Mouse (Mus musculus): ENCODE results near the gene Fsip1.
A peak's percentile ranks its signal among the peaks of the same experiment; 100 is the strongest.

The Fsip1 gene

DNA sequence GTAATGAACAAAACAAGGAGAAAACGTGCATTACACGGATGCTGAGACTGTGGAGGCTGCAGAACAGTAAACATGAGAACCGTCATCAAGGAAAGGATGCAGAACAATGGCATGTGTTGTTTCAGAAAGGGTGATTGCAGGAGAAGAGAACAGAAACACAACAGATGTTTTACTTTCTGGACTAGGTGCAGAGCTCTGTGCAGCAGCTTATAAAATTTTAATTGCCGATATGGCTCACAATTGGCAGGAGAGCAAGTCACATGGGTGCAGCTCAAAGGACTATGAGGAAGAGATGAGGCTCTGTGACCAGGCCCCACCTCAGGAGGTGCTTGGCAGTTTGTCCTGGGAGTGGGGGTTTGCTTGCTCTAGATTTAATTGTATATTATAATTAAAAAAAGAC is 157.7 kb downstream of the Fsip1 start:
- DNase-seq (ENCODE audit: low spot score in 2 of 2) = no peak

- DNase-seq (ENCODE audit: low spot score in 2 of 2) = no peak
Observed at GRCm38 (mm10) chr2:118091226-118091625, 165.5 kb downstream of the Fsip1 start.

DNA sequence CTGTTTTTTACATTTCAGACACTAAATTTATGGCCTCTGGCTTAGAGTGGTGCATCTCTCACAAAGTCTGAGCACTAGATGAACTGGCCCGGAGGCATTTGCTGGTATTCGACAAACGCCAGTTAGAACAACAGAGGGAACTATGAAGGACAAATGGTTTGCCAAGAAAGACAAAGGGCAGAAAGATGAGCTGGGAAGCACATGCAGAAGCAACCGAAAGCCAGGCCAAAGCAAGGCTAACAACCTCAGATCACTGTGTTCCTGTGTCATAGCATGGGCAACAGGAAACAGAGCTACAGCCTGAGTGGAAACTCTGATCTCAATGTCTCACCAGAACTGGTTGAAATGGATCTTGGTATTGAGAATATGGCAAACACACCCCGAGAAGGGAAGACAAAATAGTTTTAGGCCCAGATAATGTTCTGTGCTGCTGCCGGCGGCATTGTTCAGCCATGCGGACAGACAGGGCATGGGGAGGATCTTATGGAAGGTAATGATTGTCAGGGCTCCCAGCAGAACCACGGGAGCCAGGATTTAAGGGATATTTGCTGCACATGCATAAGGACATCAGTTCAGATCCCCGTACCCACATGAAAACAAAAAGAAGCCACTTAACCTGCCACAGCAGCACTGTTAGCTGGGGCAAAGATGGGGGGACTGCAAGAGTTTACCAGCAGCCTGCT is 169.6 kb downstream of the Fsip1 start:
- no peak for DNase-seq (ENCODE audit: low spot score in 2 of 2)

- DNase-seq (ENCODE audit: low spot score in 2 of 2) = no peak
Observed at GRCm38 (mm10) chr2:118085647-118086046, 171.1 kb downstream of the Fsip1 start.

DNA sequence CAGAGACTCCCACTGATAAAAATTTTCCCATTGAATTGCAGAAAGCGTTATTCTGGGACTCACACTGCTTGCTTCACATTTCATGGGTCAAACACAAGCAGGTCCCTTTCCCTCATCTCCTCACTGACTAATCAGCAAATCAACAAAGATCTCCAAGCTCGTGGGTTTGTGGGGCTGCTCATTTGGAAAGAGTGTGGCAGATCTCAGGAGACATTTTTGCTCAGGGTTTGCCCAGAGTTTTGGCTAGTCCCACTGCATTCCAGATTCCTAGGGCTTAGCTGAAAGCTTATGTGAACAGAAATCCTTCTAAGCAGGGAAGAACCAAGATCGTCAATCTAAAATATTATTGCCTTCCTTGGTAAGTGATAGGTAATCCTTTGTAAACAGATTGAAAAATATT is 172.1 kb downstream of the Fsip1 start:
- DNase-seq (ENCODE audit: low spot score in 2 of 2) = no peak

GRCm38 (mm10) chr2:118083652-118084051 is 173.1 kb downstream of the Fsip1 start:
- DNase-seq (ENCODE audit: low spot score in 2 of 2) = peak; percentile 6 to 28

DNA sequence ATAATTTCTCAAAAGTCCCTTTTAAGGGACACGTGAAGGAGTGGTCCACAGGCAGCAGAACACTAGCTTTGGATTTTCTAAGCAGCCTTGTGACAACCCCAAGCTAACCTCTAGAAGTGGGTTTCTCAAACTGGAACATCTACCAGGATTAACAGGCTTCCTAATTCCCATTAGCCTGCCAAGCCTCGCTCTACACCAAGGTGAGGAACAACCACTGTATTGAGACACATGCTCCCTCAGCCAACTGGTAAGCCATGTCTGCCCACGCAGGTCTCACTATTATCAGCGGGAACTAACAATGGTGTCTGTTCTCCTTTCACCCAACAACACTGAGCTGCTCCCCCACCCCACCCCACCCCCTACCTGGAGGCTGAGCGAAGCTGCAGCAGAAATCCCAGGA is 175.2 kb downstream of the Fsip1 start:
- no peak for DNase-seq (ENCODE audit: low spot score in 2 of 2)

Measured in heart, adult 9 months (tissue).